Mouse (Mus musculus): ENCODE measurements at regions not wholly inside any gene's neighbourhood (a gene's known extent, or its start where the extent isn't known, plus 50 kb on each side); places are given as distances from the start of the nearest gene placed in this dataset.

DNA sequence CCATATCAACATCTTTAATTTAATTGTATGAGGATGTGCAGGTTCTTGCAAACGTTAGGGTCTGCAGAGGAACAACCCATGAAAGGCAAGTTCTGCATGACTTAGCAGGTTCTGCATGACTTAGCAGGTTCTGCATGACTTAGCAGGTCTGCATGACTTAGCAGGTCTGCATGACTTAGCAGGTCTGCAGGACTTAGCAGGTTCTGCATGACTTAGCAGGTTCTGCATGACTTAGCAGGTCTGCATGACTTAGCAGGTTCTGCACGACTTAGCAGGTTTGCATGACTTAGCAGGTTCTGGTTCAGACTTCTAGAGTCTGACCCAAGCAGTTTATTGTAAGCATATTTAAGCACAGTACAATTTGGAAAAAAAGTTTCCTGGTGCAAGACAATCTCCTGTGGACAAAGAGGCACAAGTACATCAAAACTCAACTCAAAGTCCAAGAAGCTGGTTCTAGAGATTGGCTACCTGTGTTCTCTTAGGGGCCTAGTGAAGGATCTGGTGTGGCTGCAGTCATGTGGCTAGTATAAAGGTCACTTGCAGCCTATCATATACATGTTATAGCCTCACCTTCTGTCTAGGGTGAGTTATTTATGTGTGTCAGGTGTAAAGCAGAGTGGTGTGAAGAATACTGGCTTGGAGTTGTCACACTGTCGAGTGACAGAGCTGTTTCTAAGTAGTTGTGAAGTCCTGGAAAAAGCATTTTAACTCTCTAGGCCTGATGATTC is 50.5 kb upstream of the Prdx6 start:
- DNase-seq: no peak
- intact Hi-C loops (cut with DNase I): no loop called here

DNA sequence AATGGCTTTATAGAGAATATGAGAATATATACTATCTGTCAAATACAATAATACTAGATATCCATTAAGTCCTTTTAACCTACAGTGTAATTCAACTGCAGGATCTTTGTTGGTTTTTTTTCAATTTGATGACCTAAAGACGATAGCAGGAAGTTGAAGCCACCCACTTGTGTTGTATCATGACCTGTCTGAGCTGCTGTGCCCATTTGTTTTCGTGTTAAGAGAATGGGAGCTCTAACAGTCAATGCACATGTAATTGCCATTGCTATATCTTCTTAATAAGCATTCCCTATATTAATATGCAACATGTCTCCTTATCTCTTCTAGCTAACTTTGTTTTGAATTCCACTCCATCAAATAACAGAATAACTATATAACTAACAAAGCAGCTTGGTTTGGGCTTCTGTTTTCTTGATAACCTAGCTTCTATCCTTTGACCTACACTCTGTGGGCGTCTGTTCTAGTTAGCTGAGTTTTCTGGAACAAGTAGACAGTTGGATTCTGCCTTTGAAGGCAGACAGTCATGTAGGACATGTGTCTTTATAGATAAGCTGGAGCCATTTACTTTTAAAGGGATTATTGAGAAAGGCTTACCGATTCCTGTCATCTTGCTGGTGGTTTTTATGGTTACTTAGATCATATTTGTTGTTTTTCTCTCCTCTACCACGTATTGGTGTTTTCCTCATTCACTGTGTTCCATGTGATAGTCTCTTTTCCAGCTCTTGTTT is 55.9 kb upstream of the Prdx6 start:
- no peak for DNase-seq
- intact Hi-C loops (cut with DNase I): no loop called here

DNA sequence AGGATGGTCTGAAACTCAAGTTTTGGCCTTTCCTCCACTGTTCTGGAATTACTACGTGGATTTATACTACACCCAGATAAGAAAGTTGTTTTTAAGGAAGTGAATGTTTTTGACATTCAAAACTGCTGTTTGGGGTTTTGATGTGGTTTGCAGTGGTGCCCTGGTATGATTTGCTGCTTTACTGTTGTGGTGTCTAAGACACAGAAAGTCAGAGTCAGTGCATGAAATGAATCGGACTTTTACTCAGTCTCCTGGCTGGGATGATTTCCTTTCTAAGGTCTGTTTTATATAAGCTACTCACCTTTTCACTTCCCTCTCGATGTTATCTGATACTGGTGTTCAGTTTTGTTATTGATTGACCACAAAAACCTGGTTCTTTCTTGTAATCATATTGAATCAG is 58.2 kb upstream of the Prdx6 start:
- intact Hi-C loops (cut with DNase I): no loop called here
- no peak for DNase-seq

DNA sequence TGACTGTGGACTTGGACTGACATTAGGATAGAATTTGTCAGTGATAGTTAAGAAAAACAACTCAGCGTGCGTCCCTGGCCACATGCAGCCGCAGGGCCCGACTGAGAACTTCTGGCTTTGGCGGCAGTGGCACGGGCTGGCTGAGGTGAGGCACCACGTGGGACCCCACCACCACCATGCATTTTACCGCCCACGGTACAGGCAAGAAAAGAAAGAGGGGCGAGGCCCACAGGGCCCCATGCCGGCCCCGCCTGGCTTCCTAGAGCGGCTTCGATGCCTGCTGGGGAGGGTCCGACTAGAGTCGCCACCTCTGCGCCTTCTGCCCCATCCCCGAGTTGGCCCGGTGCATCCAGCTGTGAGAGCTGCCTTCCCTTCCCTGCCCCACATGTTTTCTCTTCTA is 63.1 kb upstream of the Prdx6 start:
- intact Hi-C loops (cut with DNase I): no loop called here

GRCm38 (mm10) chr1:161321675-161322074 is 70.7 kb upstream of the Prdx6 start:
- intact Hi-C loops (cut with DNase I): no loop called here
- DNase-seq: no peak

More for the DNA sequence above, 63.1 kb upstream of the Prdx6 start:
- no peak for DNase-seq

- intact Hi-C loops (cut with DNase I): no loop called here
- DNase-seq: no peak
These were observed 66.0 kb upstream of the Tnfsf4 start for GRCm38 (mm10) chr1:161329218-161329617.

- intact Hi-C loops (cut with DNase I): loop anchor here (10.0 kb wide), 1 partner anchor 1178 kb away; the partner anchor contains the start of gene Tnn
- DNase-seq: no peak
These were observed 62.1 kb upstream of the Tnfsf4 start for GRCm38 (mm10) chr1:161333151-161333550.

- intact Hi-C loops (cut with DNase I): no loop called here
- no peak for DNase-seq
These were observed 50.1 kb upstream of the Tnfsf4 start for GRCm38 (mm10) chr1:161345111-161345510.
